9 mouse cellular contexts compared by ENCODE assay signal in genomic region chr11:116919186-116920020, GRCm38 (mm10). TPM values are rescaled to one million over a fixed set of nuclear protein-coding genes. Genes with fewer than 3 reads are reported as not detected.
DNase-seq lines count a peak whose midpoint lies in the region; ATAC-seq and TF ChIP-seq lines count a peak whose summit lies in the region.
"Had no signal": no experiment of that assay in that cellular context is flagged by ENCODE, and none has a peak within 500 bp of the region (broad histone marks: within the 10 kb centered on the region; RNA-seq: fewer than 3 reads in every experiment).

No protein-coding gene starts in this region.

- no peak overlapping the region for H3K27ac ChIP-seq in heart, adult 2 months
- H3K27ac ChIP-seq in forebrain, embryonic 14.5 days (ENCODE audit: low read depth, low read length): peak overlapping the region; percentile 89
- no peak overlapping the region for H3K27ac ChIP-seq in liver, embryonic 15.5 days (replicated peaks)
- H3K27ac ChIP-seq: macrophage had no signal

- no peaks in the 10 kb centered on the region for H3K79me2 ChIP-seq in heart, adult 2 months (replicated peaks; ENCODE audit: control insufficient read depth, insufficient read depth, low read length)

- H3K4me1 ChIP-seq in heart, adult 2 months (ENCODE audit: control insufficient read depth, insufficient read depth, low read length): no peaks in the 10 kb centered on the region
- H3K4me1 ChIP-seq in E14TG2a.4 (replicated peaks; ENCODE audit: low read depth, low read length): peaks cover 76% of the 10 kb centered on the region
- H3K4me1 ChIP-seq in forebrain, embryonic 14.5 days (ENCODE audit: control insufficient read depth, insufficient read depth, low read length): peaks cover 28% of the 10 kb centered on the region
- H3K4me1 ChIP-seq in liver, embryonic 15.5 days (replicated peaks): peaks cover 7% of the 10 kb centered on the region; the same call in 1 of the 2 replicates

- H3K9ac ChIP-seq in heart, adult 2 months (ENCODE audit: low read depth, low read length): peak overlapping the region; percentile 56
- peak overlapping the region; percentile 99 for H3K9ac ChIP-seq in forebrain, embryonic 14.5 days (ENCODE audit: low read length)
- no peak overlapping the region for H3K9ac ChIP-seq in liver, embryonic 15.5 days

- H3K27me3 ChIP-seq in heart, adult 2 months (ENCODE audit: control insufficient read depth, insufficient read depth, low read length): peaks cover 11% of the 10 kb centered on the region
- H3K27me3 ChIP-seq in E14TG2a.4 (ENCODE audit: insufficient read depth, low read length): peaks cover 54% of the 10 kb centered on the region
- no peaks in the 10 kb centered on the region for H3K27me3 ChIP-seq in forebrain, embryonic 14.5 days (replicated peaks; ENCODE audit: control insufficient read depth, insufficient read depth, low read length)
- H3K27me3 ChIP-seq in liver, embryonic 15.5 days: peaks cover 93% of the 10 kb centered on the region

- intact Hi-C loops in heart, adult 2 months (cut with DNase I): loop anchor here (2.0 to 5.0 kb wide), 2 partner anchors 99 to 258 kb away; no protein-coding TSS in a partner anchor

- no peaks in the 10 kb centered on the region for H3K9me3 ChIP-seq in E14TG2a.4 (ENCODE audit: low read length)
- no peaks in the 10 kb centered on the region for H3K9me3 ChIP-seq in forebrain, embryonic 14.5 days (replicated peaks; ENCODE audit: control insufficient read depth, low read length)
- no peaks in the 10 kb centered on the region for H3K9me3 ChIP-seq in liver, embryonic 15.5 days (replicated peaks)

- DNase-seq in heart, adult 2 months: no peak
- DNase-seq in heart, adult 8-10 months (ENCODE audit: low spot score): no peak
- peak; percentile 24 for DNase-seq in forebrain, embryonic 14.5 days (ENCODE audit: low spot score)
- DNase-seq in urinary bladder, adult 18-20 months (ENCODE audit: low spot score in 2 of 2): no peak
- DNase-seq in thymus, postnatal 14 days: no peak
- no peak for DNase-seq in kidney, postnatal 4 days

- no peaks in the 10 kb centered on the region for H3K36me3 ChIP-seq in heart, adult 2 months (ENCODE audit: control insufficient read depth, insufficient read depth, low read length)
- H3K36me3 ChIP-seq in E14TG2a.4 (ENCODE audit: insufficient read depth, low read length): peaks cover 14% of the 10 kb centered on the region
- peaks cover 12% of the 10 kb centered on the region for H3K36me3 ChIP-seq in forebrain, embryonic 14.5 days (ENCODE audit: control insufficient read depth, insufficient read depth, low read length)
- no peaks in the 10 kb centered on the region for H3K36me3 ChIP-seq in liver, embryonic 15.5 days (replicated peaks)

- H3K4me2 ChIP-seq in forebrain, embryonic 14.5 days (ENCODE audit: low read length): peak overlapping the region; percentile 87
- H3K4me2 ChIP-seq in liver, embryonic 15.5 days: peak overlapping the region; percentile 70

- TF ChIP-seq POLR2A in heart, adult 2 months (IDR thresholded peaks at IDR 0.05; ENCODE audit: insufficient read depth, low read depth, low read length): no peak

- peak; percentile 35 for ATAC-seq in forebrain, embryonic 14.5 days
- ATAC-seq in liver, embryonic 15.5 days (ENCODE audit: insufficient read depth): no peak

- 6% methylated on average over 58 of the region's 58 CpGs for WGBS in heart, adult 2 months
- WGBS in forebrain, embryonic 14.5 days: 1% methylated on average over 44 of the region's 58 CpGs
- 3% methylated on average over 58 of the region's 58 CpGs for WGBS in liver, embryonic 15.5 days (ENCODE audit: insufficient replicate concordance)

- TF ChIP-seq EP300 in heart, adult 2 months (IDR thresholded peaks at IDR 0.05; ENCODE audit: insufficient read depth, low read depth, low read length): no peak

- no peak for TF ChIP-seq CTCF in heart, adult 2 months (IDR thresholded peaks at IDR 0.05)
- no peak for TF ChIP-seq CTCF in E14TG2a.4 (conservative IDR thresholded peaks at IDR 0.05; ENCODE audit: low read length)

- peak overlapping the region; percentile 5; the same call in 1 of the 2 replicates for H3K4me3 ChIP-seq in heart, adult 2 months
- H3K4me3 ChIP-seq in E14TG2a.4 (replicated peaks; ENCODE audit: low read length): peak overlapping the region; percentile 85
- peak overlapping the region; percentile 87 for H3K4me3 ChIP-seq in forebrain, embryonic 14.5 days (ENCODE audit: low read depth, low read length)
- H3K4me3 ChIP-seq in liver, embryonic 15.5 days (replicated peaks): peak overlapping the region; percentile 39

RNA-seq across cellular contexts. Expression of gene Mgat5b, which starts 0.7 kb away (rescaled TPM):
- under 1 TPM; 0.10 to 0.11 TPM for total RNA-seq in heart, adult 2 months (2021)
- polyA plus RNA-seq in heart, adult 2 months (2012; rRNA removed): 0.82 and 1.0 TPM in 2 replicates
- total RNA-seq in heart, adult 8-10 months (2022): under 1 TPM in 3 of 4 experiments, not detected in 1; 0.14 to 0.78 (median 0.19) TPM
- polyA plus RNA-seq in forebrain, embryonic 14.5 days (2014; fragmentation: Nextera tagmentation; extraction: Ambion mirVana): 21.1 and 23.3 TPM in 2 replicates
- polyA plus RNA-seq in liver, embryonic 15.5 days (2015; fragmentation: Nextera tagmentation; extraction: Ambion mirVana): not detected in 2 replicates
- polyA plus RNA-seq: macrophage had no signal

Comparison
In these comparisons a context has a peak if more than half of its experiments do, and no peak if none do; other contexts are left out.
1. H3K4me3 ChIP-seq: peak in every context shown above with its lines; median percentile 87 in forebrain, embryonic 14.5 days; 85 in E14TG2a.4; 39 in liver, embryonic 15.5 days; 5 in heart, adult 2 months.
2. RNA of gene Mgat5b, which starts 0.7 kb away (polyA plus RNA-seq): 21.1 to 23.3 TPM in forebrain, embryonic 14.5 days; 0.82 to 1.0 TPM in heart, adult 2 months and not detected in liver, embryonic 15.5 days; every median in the first group is over 10 times any median in the second.